Mouse (Mus musculus): ENCODE measurements at regions not wholly inside any gene's neighbourhood (a gene's known extent, or its start where the extent isn't known, plus 50 kb on each side); places are given as distances from the start of the nearest gene placed in this dataset.
A peak's percentile ranks its signal among the peaks of the same experiment; 100 is the strongest.

GRCm38 (mm10) chr9:13914847-13915246, 87.3 kb downstream of the Fam76b start:
- H3K36me3 ChIP-seq (ENCODE audit: insufficient read depth, low read length), result no peaks in the 10 kb centered on the region
- H3K27ac ChIP-seq (ENCODE audit: low read depth, low read length), result no peak overlapping the region
- no peaks in the 10 kb centered on the region for H3K9me3 ChIP-seq (ENCODE audit: low read length)
- ATAC-seq (ENCODE audit: low FRiP score) (no peak), DNase-seq (ENCODE audit: low spot score) (peak; percentile 42)
- H3K9ac ChIP-seq (replicated peaks; ENCODE audit: low read length, poor library complexity, severe bottlenecking), result no peak overlapping the region
- TF ChIP-seq CTCF (IDR thresholded peaks at IDR 0.05), result no peak
- no peaks in the 10 kb centered on the region for H3K27me3 ChIP-seq (ENCODE audit: insufficient read depth, low read length)
- H3K4me3 ChIP-seq (ENCODE audit: low read depth, low read length), result no peak overlapping the region
- WGBS, result 90% methylated on average over 3 of the region's 3 CpGs
- H3K4me2 ChIP-seq (ENCODE audit: low read depth, low read length, poor library complexity, severe bottlenecking), result no peak overlapping the region
- peaks cover 3% of the 10 kb centered on the region for H3K4me1 ChIP-seq (ENCODE audit: insufficient read depth, low read length)

GRCm38 (mm10) chr9:13916837-13917236, 89.3 kb downstream of the Fam76b start:
- WGBS, result 88% methylated on average over 7 of the region's 7 CpGs
- Histone ChIP-seq H3K9me3 (ENCODE audit: low read length) (no peaks in the 10 kb centered on the region), H3K4me2 (ENCODE audit: low read depth, low read length, poor library complexity, severe bottlenecking) (no peak overlapping the region), H3K4me1 (ENCODE audit: insufficient read depth, low read length) (peaks cover 3% of the 10 kb centered on the region), H3K27me3 (ENCODE audit: insufficient read depth, low read length) (no peaks in the 10 kb centered on the region), H3K27ac (ENCODE audit: low read depth, low read length) (no peak overlapping the region), H3K36me3 (ENCODE audit: insufficient read depth, low read length) (no peaks in the 10 kb centered on the region), H3K4me3 (ENCODE audit: low read depth, low read length) (no peak overlapping the region), H3K9ac (replicated peaks; ENCODE audit: low read length, poor library complexity, severe bottlenecking) (no peak overlapping the region)
- ATAC-seq (ENCODE audit: low FRiP score), result no peak
- DNase-seq (ENCODE audit: low spot score), result no peak
- no peak for TF ChIP-seq CTCF (IDR thresholded peaks at IDR 0.05)

- Histone ChIP-seq H3K36me3 (ENCODE audit: insufficient read depth, low read length) (no peaks in the 10 kb centered on the region), H3K9me3 (ENCODE audit: low read length) (peaks cover 9% of the 10 kb centered on the region; the same call in 1 of the 2 replicates), H3K4me3 (ENCODE audit: low read depth, low read length) (no peak overlapping the region), H3K27me3 (ENCODE audit: insufficient read depth, low read length) (no peaks in the 10 kb centered on the region), H3K4me2 (ENCODE audit: low read depth, low read length, poor library complexity, severe bottlenecking) (no peak overlapping the region), H3K4me1 (ENCODE audit: insufficient read depth, low read length) (no peaks in the 10 kb centered on the region; the same call in 1 of the 2 replicates), H3K27ac (ENCODE audit: low read depth, low read length) (no peak overlapping the region), H3K9ac (replicated peaks; ENCODE audit: low read length, poor library complexity, severe bottlenecking) (0 out of 2 replicates have a peak overlapping the region, but pooled peaks have one; percentile 20)
- ATAC-seq (ENCODE audit: low FRiP score), result peak; percentile 73
- no peak for TF ChIP-seq CTCF (IDR thresholded peaks at IDR 0.05)
- 26% methylated on average over 7 of the region's 7 CpGs for WGBS
- DNase-seq (ENCODE audit: low spot score), result peak; percentile 76
Observed at GRCm38 (mm10) chr9:13918606-13919202, 91.2 kb downstream of the Fam76b start.

- Histone ChIP-seq H3K4me1 (ENCODE audit: insufficient read depth, low read length) (no peaks in the 10 kb centered on the region; the same call in 1 of the 2 replicates), H3K4me2 (ENCODE audit: low read depth, low read length, poor library complexity, severe bottlenecking) (no peak overlapping the region), H3K9me3 (ENCODE audit: low read length) (peaks cover 9% of the 10 kb centered on the region; the same call in 1 of the 2 replicates), H3K9ac (replicated peaks; ENCODE audit: low read length, poor library complexity, severe bottlenecking) (no peak overlapping the region), H3K36me3 (ENCODE audit: insufficient read depth, low read length) (no peaks in the 10 kb centered on the region), H3K27me3 (ENCODE audit: insufficient read depth, low read length) (no peaks in the 10 kb centered on the region), H3K27ac (ENCODE audit: low read depth, low read length) (no peak overlapping the region), H3K4me3 (ENCODE audit: low read depth, low read length) (no peak overlapping the region)
- no peak for ATAC-seq (ENCODE audit: low FRiP score)
- TF ChIP-seq CTCF (IDR thresholded peaks at IDR 0.05), result no peak
- DNase-seq (ENCODE audit: low spot score), result no peak
- 83% methylated on average over 9 of the region's 9 CpGs for WGBS
Observed at GRCm38 (mm10) chr9:13919739-13920410, 92.4 kb downstream of the Fam76b start.

GRCm38 (mm10) chr9:13920623-13921022, 93.1 kb downstream of the Fam76b start:
- Histone ChIP-seq H3K27me3 (ENCODE audit: insufficient read depth, low read length) (no peaks in the 10 kb centered on the region), H3K4me2 (ENCODE audit: low read depth, low read length, poor library complexity, severe bottlenecking) (no peak overlapping the region), H3K9me3 (ENCODE audit: low read length) (peaks cover 9% of the 10 kb centered on the region; the same call in 1 of the 2 replicates), H3K4me3 (ENCODE audit: low read depth, low read length) (no peak overlapping the region), H3K36me3 (ENCODE audit: insufficient read depth, low read length) (no peaks in the 10 kb centered on the region), H3K4me1 (ENCODE audit: insufficient read depth, low read length) (no peaks in the 10 kb centered on the region; the same call in 1 of the 2 replicates), H3K27ac (ENCODE audit: low read depth, low read length) (no peak overlapping the region), H3K9ac (replicated peaks; ENCODE audit: low read length, poor library complexity, severe bottlenecking) (no peak overlapping the region)
- DNase-seq (ENCODE audit: low spot score) (no peak), ATAC-seq (ENCODE audit: low FRiP score) (no peak)
- no peak for TF ChIP-seq CTCF (IDR thresholded peaks at IDR 0.05)
- 90% methylated on average over 1 of the region's 1 CpGs for WGBS

- H3K27me3 ChIP-seq (ENCODE audit: insufficient read depth, low read length), result no peaks in the 10 kb centered on the region
- H3K4me2 ChIP-seq (ENCODE audit: low read depth, low read length, poor library complexity, severe bottlenecking), result no peak overlapping the region
- TF ChIP-seq CTCF (IDR thresholded peaks at IDR 0.05), result no peak
- no peaks in the 10 kb centered on the region for H3K4me1 ChIP-seq (ENCODE audit: insufficient read depth, low read length)
- H3K9ac ChIP-seq (replicated peaks; ENCODE audit: low read length, poor library complexity, severe bottlenecking), result no peak overlapping the region
- no peaks in the 10 kb centered on the region for H3K36me3 ChIP-seq (ENCODE audit: insufficient read depth, low read length)
- DNase-seq (ENCODE audit: low spot score) (peak; percentile 41), ATAC-seq (ENCODE audit: low FRiP score) (no peak)
- H3K9me3 ChIP-seq (ENCODE audit: low read length), result no peaks in the 10 kb centered on the region
- no peak overlapping the region for H3K27ac ChIP-seq (ENCODE audit: low read depth, low read length)
- 39% methylated on average over 6 of the region's 6 CpGs for WGBS
- H3K4me3 ChIP-seq (ENCODE audit: low read depth, low read length), result no peak overlapping the region
Observed at GRCm38 (mm10) chr9:13932001-13932508, 104.5 kb downstream of the Fam76b start.
